Mouse (Mus musculus) ES-Bruce4 (cell line): ENCODE data around the gene Olfml2a. TPM values are rescaled to one million over a fixed set of nuclear protein-coding genes. Genes with fewer than 3 reads are reported as not detected.
A peak's percentile ranks its signal among the peaks of the same experiment; 100 is the strongest.
"Not testable (repeated sequence)": the region's sequence is repeated elsewhere in the genome, so short reads cannot be mapped to it uniquely, and the experiment has no call there.

ENCODE experiments used
- H3K27ac ChIP-seq: 2 replicates; pipeline ENCODE4 v1.5.1; 2012; ENCODE audit warnings: low read length, inconsistent platforms; ENCODE audit not compliant: insufficient read depth
- H3K27me3 ChIP-seq: 2 replicates; pipeline ENCODE4 v1.6.1; 2012; ENCODE audit warnings: mild to moderate bottlenecking, low read length, inconsistent platforms; ENCODE audit not compliant: control insufficient read depth, poor library complexity, insufficient read depth, severe bottlenecking
- H3K36me3 ChIP-seq: 2 replicates; pipeline ENCODE4 v1.6.1; 2012; ENCODE audit warnings: inconsistent platforms, mild to moderate bottlenecking, low read length, moderate library complexity; ENCODE audit not compliant: control insufficient read depth, poor library complexity, insufficient read depth, severe bottlenecking
- H3K4me1 ChIP-seq: one replicate; pipeline ENCODE4 v1.8.1; 2011; ENCODE audit warnings: low read length; ENCODE audit not compliant: control insufficient read depth, insufficient read depth
- H3K4me3 ChIP-seq: 2 replicates; pipeline ENCODE4 v1.5.1; 2011; ENCODE audit warnings: low read depth, mild to moderate bottlenecking, low read length
- H3K9ac ChIP-seq: 2 replicates; pipeline ENCODE4 v1.6.1; 2012; ENCODE audit warnings: low read depth, mild to moderate bottlenecking, inconsistent platforms; ENCODE audit not compliant: poor library complexity, severe bottlenecking
- H3K9me3 ChIP-seq: replicated peaks from 2 replicates; pipeline ENCODE4 v1.6.1; 2012; ENCODE audit warnings: mild to moderate bottlenecking, low read length, inconsistent platforms; ENCODE audit not compliant: control insufficient read depth, poor library complexity, insufficient read depth, severe bottlenecking
- CTCF ChIP-seq: IDR thresholded peaks from one replicate; pipeline ENCODE4 v1.8.1; 2011; ENCODE audit warnings: low read depth, low read length
- EP300 ChIP-seq: IDR thresholded peaks from 2 replicates; pipeline ENCODE4 v1.6.1; 2011; ENCODE audit warnings: low read depth, low read length; ENCODE audit not compliant: insufficient read depth
- POLR2A ChIP-seq: IDR thresholded peaks from one replicate; pipeline ENCODE4 v1.8.1; 2011; ENCODE audit warnings: low read length; ENCODE audit not compliant: insufficient read depth
- polyA plus RNA-seq: library from polyadenylated mRNA; stranded (reverse); fragments of >200 nt; gene quantifications from 2 replicates; pipeline ENCODE4 v1.2.4, GENCODE M21; 2011; ENCODE audit warnings: low read depth; ENCODE audit not compliant: missing spikeins, insufficient read depth, insufficient read length

Gene Olfml2a
- polyA plus RNA-seq, 1 experiment = 1.8 TPM

DNA sequence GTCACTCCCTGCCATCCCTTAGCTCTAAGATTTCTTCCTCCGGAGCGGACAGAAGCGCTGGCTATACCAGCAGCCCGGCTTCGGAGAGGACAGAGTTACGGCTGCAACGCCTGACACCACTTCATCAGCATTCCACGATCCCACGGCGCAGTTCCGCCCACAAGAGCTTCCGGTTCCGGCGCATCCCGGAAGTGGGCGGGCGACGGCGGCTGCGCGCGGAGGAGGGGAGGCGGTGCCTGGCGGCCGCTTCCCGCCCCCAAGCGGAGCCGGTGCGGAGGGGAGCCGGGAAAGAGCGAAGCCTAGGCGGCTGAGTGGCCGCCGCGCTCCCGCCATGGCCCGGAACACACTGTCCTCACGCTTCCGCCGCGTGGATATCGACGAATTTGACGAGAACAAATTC is 76.1 kb downstream of the Olfml2a start:
- Histone ChIP-seq H3K27ac (peak overlapping the region; percentile 77), H3K4me3 (peak overlapping the region; percentile 91), H3K36me3 (peaks cover 19% of the 10 kb centered on the region), H3K9me3 (no peaks in the 10 kb centered on the region), H3K4me1 (no peaks in the 10 kb centered on the region), H3K27me3 (no peaks in the 10 kb centered on the region), H3K9ac (peak overlapping the region; percentile 77)
- TF ChIP-seq POLR2A (peak; percentile 83), EP300 (0 out of 2 replicates have a peak, but pooled peaks have one; percentile 26), CTCF (no peak)

GRCm38 (mm10) chr2:39008350-39008851 is 76.6 kb downstream of the Olfml2a start:
- Histone ChIP-seq H3K9ac (peak overlapping the region; percentile 77), H3K4me1 (no peaks in the 10 kb centered on the region), H3K9me3 (no peaks in the 10 kb centered on the region)

GRCm38 (mm10) chr2:39008954-39009365 is 77.2 kb downstream of the Olfml2a start:
- H3K36me3 ChIP-seq = peaks cover 16% of the 10 kb centered on the region
- peak overlapping the region; percentile 74 for H3K4me3 ChIP-seq
- no peak overlapping the region for H3K27ac ChIP-seq
- no peaks in the 10 kb centered on the region for H3K27me3 ChIP-seq
- no peaks in the 10 kb centered on the region for H3K9me3 ChIP-seq
- TF ChIP-seq CTCF = no peak
- TF ChIP-seq EP300 = no peak
- no peak for TF ChIP-seq POLR2A
- H3K9ac ChIP-seq = peak overlapping the region; percentile 77
- no peaks in the 10 kb centered on the region for H3K4me1 ChIP-seq

More at GRCm38 (mm10) chr2:39008350-39008851, 76.6 kb downstream of the Olfml2a start:
- H3K27me3 ChIP-seq = no peaks in the 10 kb centered on the region
- peaks cover 16% of the 10 kb centered on the region for H3K36me3 ChIP-seq
- no peak for TF ChIP-seq EP300
- TF ChIP-seq POLR2A = no peak
- TF ChIP-seq CTCF = no peak
- no peak overlapping the region for H3K27ac ChIP-seq
- H3K4me3 ChIP-seq = peak overlapping the region; percentile 74

DNA sequence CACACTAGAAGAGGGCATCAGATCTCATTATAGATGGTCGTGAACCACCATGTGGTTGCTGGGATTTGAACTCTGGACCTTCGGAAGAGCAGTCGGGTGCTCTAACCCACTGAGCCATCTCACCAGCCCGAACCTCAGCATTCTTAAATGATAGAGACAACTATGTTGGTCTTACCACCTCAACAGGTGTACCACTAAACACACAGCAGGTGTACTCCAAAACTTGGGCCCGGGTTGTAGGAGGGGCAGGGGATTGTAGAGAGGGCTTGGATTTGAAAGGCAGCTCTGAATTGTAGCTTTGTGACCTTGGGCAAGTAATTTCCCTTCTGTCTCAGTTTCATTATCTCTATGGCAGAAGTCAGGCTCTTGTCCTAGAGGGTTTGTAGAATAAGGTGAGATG is 78.4 kb downstream of the Olfml2a start:
- not testable (repeated sequence) for H3K27ac ChIP-seq, H3K4me1 ChIP-seq, H3K27me3 ChIP-seq, H3K4me3 ChIP-seq, H3K9me3 ChIP-seq, H3K9ac ChIP-seq
- peaks cover 22% of the 10 kb centered on the region for H3K36me3 ChIP-seq

GRCm38 (mm10) chr2:39011264-39011663 is 79.5 kb downstream of the Olfml2a start:
- no peak overlapping the region for H3K9ac ChIP-seq
- TF ChIP-seq POLR2A = no peak
- no peaks in the 10 kb centered on the region for H3K9me3 ChIP-seq
- peaks cover 30% of the 10 kb centered on the region for H3K36me3 ChIP-seq
- no peak overlapping the region for H3K4me3 ChIP-seq
- no peaks in the 10 kb centered on the region for H3K4me1 ChIP-seq
- H3K27me3 ChIP-seq = no peaks in the 10 kb centered on the region
- H3K27ac ChIP-seq = no peak overlapping the region

DNA sequence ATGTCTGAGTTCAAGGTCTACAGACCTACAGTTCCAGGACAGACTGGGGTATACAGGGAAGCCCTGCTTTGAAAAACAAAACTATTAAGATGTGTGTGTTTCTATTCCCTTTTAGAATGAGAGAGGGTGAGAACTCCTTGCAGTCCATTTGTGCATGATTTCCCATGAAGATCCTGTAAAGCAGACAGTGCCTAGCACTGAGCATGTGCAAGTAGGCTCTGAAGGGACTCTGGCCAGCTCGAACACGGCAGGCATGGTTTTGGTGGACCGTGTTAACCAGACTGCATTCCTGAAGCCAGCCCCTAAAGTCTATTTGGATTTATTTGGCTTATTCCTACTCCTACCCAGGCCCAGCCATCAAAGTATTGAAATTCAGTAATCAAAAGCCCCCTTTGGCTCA is 80.2 kb downstream of the Olfml2a start:
- Histone ChIP-seq H3K4me1 (no peaks in the 10 kb centered on the region), H3K36me3 (peaks cover 30% of the 10 kb centered on the region), H3K4me3 (no peak overlapping the region), H3K9me3 (no peaks in the 10 kb centered on the region), H3K27ac (no peak overlapping the region), H3K9ac (no peak overlapping the region), H3K27me3 (no peaks in the 10 kb centered on the region)
- no peak for TF ChIP-seq EP300
- no peak for TF ChIP-seq POLR2A
- no peak for TF ChIP-seq CTCF
